Mouse (Mus musculus) liver, embryonic 14.5 days (tissue): ENCODE results near the gene Moap1.

ENCODE experiments used
- CTCF ChIP-seq: IDR thresholded peaks from 2 replicates; pipeline ENCODE4 v1.5.1; 2016; ENCODE audit warnings: antibody characterized with exemption, low read depth, control low read depth
- EP300 ChIP-seq: IDR thresholded peaks from 2 replicates; pipeline ENCODE4 v1.6.1; 2016; ENCODE audit warnings: antibody characterized with exemption, low read depth

DNA sequence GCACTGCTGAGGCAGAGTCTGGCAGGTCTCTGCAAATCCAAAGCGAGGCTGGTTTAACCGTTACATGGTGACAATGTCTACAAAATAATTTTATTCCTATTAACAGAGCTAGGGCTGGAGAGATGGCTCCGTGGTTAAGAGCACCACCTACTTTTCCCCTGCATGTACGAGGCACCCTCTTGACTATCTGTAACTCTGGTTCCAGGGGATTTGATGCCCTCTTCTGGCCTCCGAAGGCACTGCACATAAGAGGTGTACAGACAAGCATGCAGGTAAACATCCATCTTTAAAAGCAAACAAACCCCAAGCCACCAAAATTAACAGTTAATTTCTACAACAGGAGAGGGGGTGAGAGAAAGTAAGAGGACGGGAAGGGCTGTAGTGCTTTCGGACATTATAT is 12.8 kb upstream of the Moap1 start:
- TF ChIP-seq CTCF (peak; percentile 67), EP300 (no peak)
